Mouse (Mus musculus) CD4-positive, CD25-positive, alpha-beta regulatory T cell (primary cell): ENCODE measurements around the gene Cluap1. TPM values are rescaled to one million over a fixed set of nuclear protein-coding genes. Genes with fewer than 3 reads are reported as not detected.

Experiments used
- polyA plus RNA-seq: library from polyadenylated mRNA; unstranded; fragments of 100-300 nt; shearing (Covaris generic); gene quantifications from one replicate; pipeline ENCODE4 v1.2.1, GENCODE M21; 2017

Gene Cluap1
- 30.3 TPM for polyA plus RNA-seq

DNA sequence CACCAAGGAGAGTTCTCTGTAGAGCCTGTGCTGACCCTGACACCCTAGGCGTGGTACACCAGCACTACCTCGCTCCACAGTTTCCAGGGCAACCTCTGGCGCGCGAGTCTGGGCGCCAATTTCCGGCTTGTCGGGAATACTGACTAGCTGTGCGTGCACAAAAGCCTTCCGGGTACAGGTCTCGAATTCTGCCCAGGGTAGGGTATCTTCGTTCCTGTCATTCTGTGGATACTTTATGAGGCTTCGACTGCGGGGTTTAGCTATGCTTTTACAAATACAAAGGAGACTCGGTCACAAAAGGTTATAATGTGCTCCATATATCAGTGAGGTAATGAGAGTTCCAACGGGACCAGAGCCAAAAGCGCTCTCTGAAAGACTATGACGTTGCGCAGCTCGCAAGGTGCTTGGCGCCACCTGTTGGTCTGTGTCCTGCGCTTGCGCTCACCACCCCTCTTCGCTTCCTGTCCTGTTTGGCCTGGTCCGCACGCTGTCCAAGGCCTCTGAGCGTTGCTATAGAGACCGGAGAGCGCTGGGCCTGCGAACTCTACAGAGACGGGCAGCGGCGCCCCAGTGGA, at the start of gene Cluap1, which contains the start of gene 1700037C18Rik:
TSS of gene Cluap1 (plus strand) at position 265 of the 575 bp plus-strand sequence.
TSS of gene 1700037C18Rik (minus strand) at position 153 of the 575 bp plus-strand sequence.

DNA sequence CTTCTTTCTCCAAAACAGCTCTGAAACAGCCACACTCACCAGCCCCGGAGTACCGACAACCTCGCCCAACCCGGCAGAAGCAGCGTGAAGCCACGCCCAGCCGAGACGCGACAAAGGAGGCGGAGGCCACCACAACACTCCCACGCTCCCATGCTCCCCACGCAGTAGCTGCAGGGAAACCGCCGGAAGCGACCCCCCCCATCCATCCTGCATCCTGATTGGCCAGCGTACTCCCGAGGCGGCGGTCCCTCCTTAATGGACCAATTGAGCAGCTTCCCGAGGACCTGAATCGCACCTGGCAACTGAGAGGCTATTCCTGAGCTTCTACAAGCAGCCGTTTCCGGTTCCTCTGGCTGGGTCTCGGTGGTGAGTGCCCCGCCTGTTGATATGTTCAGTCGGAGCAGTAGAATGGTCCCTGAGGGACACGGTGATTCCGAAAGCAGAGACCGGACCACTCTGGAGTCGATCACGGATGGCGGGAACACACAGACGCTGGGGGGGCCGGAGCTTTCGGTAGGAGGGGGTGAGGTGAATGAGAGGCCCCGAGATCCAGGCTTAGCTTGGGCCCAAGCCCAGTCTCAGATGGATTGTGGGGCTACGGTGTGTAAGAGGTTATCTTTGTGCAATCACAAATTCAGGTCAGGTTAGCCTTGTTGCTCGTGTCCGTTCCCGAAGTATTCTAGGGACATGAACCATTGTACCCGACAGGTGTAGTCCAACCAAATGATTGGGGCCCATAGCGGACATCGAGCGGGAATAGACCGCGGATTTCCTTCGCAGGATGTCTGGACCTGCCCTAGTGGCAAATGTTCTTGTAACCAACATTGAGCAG, 36.2 kb upstream of the Cluap1 start, which contains the start of gene Naa60:
TSS of gene Naa60 (plus strand) at position 160 of the 832 bp plus-strand sequence.

DNA sequence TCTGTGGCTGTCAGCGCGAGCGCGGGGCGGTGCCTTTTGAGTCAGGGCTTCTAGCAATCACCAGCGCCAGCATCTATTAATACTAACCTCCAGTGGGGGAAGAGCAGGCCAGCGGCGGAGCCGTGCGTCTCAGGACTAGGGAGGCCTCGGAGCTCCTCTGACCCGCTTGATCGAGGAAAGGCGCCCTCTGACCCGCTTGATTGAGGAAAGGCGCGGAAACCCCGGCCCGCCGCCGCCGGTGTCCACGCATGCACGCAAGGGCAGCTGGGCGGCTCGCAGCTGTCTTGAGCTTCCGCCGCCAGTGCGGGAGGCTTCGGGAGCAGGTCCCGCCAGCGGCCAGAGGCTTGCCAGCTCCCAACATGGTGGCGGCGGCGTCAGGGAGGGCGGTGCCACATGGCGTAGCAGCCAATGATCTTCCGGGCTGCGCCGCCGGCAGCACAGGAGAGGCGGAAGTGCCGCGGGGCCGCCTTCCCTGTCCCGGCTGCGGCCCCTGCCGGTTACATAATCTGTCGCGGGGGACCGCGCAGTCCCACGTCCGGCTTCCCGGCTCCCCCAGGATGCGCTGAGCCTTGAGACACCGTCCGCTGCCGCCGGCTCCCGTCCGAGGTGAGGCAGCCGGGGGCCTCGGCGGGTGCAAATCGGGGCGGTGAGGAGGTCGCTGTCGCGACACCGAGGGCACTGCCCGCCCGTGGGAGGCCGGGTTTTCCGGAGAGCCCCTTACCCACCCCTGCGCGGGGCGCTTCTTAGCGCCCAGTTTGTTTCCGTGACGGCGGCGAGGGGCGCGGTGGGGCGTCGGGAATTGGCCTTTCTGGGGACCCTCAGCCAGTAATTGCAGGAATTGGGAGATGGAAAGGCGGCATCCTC, 24.2 kb upstream of the Cluap1 start, which contains the start of the genes Zfp597 and Gm20695:
TSS of gene Zfp597 (minus strand) at position 361 of the 864 bp plus-strand sequence.
TSS of gene Gm20695 (plus strand) at position 448 of the 864 bp plus-strand sequence.

DNA sequence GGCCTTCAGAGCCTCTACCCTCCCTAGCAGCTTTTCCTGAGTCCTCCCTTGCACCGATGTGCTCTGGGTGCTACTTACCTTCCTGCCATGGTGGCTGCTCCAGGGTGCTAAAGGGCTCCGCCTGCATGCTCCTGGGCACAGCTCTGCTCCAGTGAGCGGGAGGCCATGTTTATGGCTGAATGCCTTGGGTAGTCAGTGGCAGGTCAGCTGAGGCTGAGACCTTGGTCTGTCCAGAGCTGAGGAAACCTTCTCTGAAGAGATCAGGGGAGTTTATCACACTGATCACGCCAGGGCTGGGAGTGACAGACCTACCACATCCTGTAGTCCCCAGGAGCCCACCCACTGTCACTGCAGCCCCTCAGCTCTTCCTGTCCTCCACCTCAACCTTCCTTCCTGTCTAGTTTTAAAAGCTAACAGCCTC, 67.7 kb downstream of the Cluap1 start, which contains the start of gene Nlrc3:
TSS of gene Nlrc3 (minus strand) at position 382 of the 421 bp plus-strand sequence.

Other genes with a start within 250 kb of the Cluap1 start
- not detected for gene Mefv, start 190.7 kb upstream of the Cluap1 start, polyA plus RNA-seq
- 66.1 TPM for gene Zfp263, start 164.7 kb upstream of the Cluap1 start, polyA plus RNA-seq
- 0.13 TPM for gene Olfr15, start 77.9 kb upstream of the Cluap1 start, polyA plus RNA-seq
- 0.93 TPM for gene Zfp174, start 61.5 kb upstream of the Cluap1 start, polyA plus RNA-seq
- 123 TPM for gene Naa60, start 36.4 kb upstream of the Cluap1 start, polyA plus RNA-seq
- gene Zfp597, start 24.2 kb upstream of the Cluap1 start, polyA plus RNA-seq, result 14.5 TPM
- gene Gm20695, start 24.2 kb upstream of the Cluap1 start, polyA plus RNA-seq, result 1.3 TPM
- gene 1700037C18Rik, start 112 bp upstream of the Cluap1 start, polyA plus RNA-seq, result 11.6 TPM
- 61.6 TPM for gene Nlrc3, start 67.8 kb downstream of the Cluap1 start, polyA plus RNA-seq
- 32.7 TPM for gene Slx4, start 95.0 kb downstream of the Cluap1 start, polyA plus RNA-seq
- gene Dnase1, start 128.1 kb downstream of the Cluap1 start, polyA plus RNA-seq, result 14.7 TPM
- gene Trap1, start 169.0 kb downstream of the Cluap1 start, polyA plus RNA-seq, result 78.0 TPM